Mouse (Mus musculus): Measurements from ENCODE around the gene Sept1.

DNA sequence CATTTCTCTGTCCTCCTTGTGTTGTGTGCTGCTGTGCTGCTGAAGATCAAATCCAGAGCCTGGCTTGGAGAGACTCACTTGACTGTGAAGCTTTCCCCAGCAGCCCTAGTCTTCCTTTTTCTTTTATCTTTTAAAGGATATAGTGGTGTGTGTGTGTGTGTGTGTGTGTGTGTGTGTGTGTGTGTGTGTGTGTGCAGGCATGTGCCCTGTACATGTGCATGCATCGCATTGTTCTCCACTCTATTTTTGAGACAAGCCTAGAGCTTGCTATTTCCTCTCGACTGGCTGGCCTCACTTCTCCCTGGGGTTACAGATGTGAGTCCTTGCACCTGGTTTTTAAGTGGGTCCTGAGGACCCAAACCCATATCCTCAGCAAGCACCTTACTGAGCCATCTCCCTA is 49.3 kb upstream of the Sept1 start:
- no peak for TF ChIP-seq POLR2A (IDR thresholded peaks at IDR 0.05; ENCODE audit: low read depth, low read length)
- TF ChIP-seq CTCF (IDR thresholded peaks at IDR 0.05; ENCODE audit: extremely low read depth, insufficient read depth, insufficient read length, insufficient replicate concordance), result no peak

Data from spleen, adult 2 months (tissue).